Mouse (Mus musculus): ENCODE data around the gene Hydin.
"Not testable (repeated sequence)": the region's sequence is repeated elsewhere in the genome, so short reads cannot be mapped to it uniquely, and the experiment has no call there.

Gene Hydin

DNA sequence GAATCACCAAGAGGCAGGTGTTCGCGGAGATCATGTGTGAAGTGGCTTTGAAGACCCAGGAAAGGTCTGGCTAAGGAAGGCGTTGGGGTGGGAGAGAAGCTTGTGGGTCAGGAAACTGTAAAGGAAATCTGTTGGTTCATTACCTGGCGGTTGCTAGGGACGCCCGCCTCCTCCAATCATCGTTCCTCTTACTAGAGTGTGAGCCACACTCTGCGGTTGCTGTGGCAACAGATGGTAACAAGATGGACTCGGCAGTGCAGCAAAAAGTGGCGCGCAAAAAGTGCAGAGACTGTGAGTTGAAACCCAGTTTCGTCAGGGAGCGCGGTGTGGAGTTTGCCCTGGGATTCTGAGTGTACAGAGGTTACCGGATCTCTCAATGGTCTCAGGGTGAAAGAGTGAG is at the start of gene Hydin:
Gene Hydin, plus strand, starts transcription at position 237 of the 400 bp plus-strand sequence.
- peak; percentile 97 for DNase-seq (ENCODE audit: low spot score)

DNA sequence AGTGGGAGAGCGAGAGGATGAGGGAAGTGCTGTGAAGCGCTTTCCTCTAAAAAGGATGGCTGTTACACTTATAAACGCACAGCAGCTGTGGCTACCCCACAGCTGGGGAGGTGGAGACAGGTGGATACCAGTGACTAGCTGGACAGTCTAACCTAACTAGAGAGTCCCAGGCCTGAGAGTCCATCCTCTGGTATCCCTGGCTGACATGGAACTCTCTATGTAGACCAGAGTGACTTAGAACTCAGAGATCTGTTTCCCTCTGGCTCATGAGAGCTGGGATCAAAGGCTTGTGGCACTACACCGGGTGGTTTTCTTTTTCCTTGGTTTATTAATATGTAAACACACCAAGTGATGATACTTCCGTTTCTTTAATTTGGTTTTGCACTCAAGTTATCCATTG is 49.6 kb upstream of the Hydin start:
- DNase-seq (ENCODE audit: low spot score) = no peak

DNA sequence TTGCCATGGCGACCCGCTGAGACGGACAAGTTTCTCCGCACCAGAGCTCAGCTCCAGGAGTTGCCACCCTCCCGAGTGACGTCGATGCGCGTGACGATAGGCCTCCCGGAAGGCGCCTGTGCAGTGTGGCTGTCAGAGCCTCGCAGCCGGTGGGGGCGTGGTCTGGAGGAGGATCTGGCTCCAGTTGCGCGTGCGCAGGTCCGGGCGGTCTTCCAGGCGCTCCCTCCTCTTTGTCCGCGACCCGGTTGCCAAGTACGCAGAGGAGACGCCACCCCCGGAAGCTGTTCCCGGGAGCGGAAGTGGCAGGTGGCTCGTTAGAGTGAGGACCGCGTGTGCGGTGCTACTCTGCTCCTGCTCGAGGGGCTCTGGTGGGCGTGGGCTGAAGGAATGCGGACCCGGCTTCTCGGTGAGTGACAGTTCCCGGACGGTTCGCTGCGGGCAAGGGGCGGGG is 49.1 kb upstream of the Hydin start:
- DNase-seq (ENCODE audit: low spot score) = peak; percentile 98

DNA sequence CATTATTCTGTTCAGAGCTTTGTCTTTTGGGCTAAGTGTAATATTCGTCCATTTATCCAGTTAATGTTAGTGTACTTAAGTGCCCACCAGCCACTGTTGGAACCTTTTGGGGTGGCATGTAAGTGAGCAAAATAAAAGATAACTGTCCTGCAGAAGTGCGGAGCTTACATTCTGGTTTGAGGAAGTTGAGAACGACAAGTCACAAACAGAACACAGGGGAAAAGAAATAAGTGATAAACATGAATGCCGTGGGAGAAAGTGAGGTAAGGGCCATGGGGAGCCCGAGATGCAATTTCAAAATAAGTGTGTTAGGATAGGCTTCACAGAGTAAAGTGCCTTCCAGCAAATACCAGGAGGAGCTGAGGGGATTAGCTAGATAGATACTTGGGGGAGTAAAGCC is 48.3 kb upstream of the Hydin start:
- DNase-seq (ENCODE audit: low spot score) = no peak

DNA sequence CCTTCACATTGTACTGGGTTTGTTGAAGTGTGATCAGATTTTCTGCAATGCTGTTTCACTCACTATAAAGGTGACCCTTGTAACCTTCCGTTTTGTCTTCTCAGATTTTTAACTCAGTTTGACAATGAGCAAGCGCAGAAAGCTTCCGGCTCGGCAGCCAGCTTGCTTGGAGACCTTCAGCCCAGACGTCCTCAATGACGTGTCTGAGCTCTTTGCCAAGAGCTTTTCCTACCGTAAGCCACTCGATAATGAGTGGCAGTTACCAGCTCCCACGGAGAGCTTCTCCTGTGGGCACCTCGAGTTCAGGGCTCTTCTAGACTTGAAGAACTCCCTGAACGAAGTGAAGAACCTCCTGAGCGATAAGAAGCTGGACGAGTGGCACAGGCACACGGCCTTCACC is 45.8 kb upstream of the Hydin start:
- no peak for DNase-seq (ENCODE audit: low spot score)

DNA sequence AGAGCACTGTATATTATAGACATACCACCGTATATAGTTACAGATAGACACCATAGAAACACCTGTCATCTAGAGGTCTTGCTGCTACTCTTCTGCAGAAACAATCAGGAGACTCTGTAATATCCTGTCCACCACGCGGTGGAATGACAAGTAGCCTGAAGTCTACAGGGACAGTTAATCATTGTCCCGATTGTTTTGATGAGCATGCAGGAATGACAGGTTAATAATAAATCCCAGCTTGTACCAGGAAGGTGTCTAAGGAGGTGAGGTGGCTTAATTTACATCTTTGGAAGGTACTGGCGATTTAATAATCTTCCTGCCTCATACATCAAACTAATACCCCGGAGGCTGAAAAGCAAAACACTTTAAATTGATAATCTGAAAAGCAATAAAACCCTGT is 36.0 kb upstream of the Hydin start:
- no peak for DNase-seq (ENCODE audit: low spot score)

DNA sequence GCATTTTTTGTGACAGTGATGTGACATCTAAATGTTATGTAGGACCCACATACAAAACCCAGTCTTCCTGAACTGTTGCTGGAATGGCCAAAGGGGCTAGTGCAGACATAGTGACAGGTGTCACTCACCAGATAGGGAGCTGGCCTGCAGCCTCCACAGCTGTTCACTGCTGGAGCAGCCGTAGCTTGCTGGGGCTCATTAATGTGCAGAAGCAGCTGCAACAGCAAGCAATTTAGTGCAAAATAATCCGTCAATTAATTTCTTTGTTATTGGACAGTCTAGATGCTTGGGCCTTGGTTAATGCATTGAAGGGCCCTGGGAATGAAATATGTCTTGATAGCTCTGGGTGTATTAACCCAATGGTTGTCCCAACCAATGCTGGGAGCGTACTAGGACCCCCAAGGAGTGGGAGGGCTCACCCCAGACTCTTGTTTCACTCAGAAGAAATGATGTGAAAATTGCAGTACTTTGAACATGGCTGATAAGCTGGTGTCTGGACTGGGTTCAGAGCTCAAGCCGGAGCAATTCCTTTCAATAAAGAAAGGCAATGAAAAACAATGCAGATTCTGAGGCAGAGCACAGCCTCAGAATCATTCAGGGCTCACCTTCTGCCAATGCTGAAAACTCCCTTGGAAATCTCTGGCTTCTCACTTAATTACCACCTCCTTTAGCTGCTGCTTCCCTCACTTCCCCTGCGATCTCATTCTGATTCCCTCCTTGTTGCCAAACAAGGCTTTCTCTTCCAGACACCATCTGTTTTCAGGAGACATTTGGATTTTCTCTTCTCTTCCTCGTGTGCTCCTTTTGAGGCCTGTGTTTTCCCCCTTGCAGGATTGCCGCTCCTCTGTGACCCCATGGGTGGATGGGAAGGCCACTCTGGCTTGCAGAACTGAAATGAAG is 24.2 kb upstream of the Hydin start:
- DNase-seq (ENCODE audit: low spot score) = no peak

DNA sequence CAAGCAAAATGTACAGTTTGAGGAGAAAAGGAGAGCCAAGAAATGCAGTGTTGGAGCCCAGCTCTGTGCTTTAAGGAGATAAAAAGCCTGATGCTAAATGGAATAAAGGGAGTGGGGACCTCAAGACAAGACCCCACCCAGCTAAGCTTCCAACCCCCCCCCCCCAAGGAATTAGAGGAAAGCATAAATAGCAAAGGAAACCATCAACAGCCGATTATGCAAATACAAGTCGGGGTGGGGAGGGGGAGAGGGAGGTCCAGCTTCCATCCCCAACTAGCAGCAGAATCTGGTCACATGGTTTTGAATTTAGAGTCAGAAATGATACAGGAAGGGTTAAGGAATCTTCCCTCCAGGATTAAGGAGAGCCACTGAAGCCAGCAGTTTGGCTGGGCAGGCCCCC is 22.2 kb upstream of the Hydin start:
- no peak for DNase-seq (ENCODE audit: low spot score)

DNA sequence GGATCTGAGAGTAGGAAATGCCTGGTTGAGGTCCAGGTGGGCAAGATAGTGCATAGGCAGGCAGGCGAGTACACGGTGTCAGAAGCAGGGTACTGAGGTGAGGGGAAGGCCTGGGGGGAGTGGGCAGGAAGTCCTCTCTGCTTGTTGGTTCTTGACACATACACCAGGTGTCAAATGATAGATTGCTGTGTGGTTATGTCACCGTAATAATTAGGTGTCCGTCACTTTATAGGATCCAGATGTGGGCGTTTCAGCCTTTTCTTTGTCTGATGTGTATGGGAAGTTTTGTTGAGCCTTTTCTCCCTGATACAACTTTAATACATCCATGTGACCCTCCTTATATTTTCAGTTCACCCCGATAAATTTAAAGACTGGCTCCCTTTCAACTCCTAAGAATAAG is 19.5 kb upstream of the Hydin start:
- DNase-seq (ENCODE audit: low spot score) = no peak

DNA sequence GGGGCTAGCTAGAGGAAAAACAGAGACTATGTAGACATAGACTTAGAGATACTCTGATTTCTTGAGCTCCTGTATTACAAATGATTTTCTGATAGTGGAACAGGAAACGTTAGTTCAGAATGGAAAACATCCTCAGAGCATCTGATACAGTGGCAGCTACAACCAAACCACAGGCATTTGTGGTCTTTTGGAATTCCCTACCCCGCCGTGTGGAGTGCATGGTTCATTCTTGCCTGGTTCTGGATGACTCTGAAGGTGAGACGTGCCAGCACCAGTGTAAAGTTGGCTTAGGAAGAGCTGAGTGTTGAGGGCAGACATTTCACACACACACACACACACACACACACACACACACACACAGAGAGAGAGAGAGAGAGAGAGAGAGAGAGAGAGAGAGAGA is 12.8 kb upstream of the Hydin start:
- DNase-seq (ENCODE audit: low spot score) = no peak

DNA sequence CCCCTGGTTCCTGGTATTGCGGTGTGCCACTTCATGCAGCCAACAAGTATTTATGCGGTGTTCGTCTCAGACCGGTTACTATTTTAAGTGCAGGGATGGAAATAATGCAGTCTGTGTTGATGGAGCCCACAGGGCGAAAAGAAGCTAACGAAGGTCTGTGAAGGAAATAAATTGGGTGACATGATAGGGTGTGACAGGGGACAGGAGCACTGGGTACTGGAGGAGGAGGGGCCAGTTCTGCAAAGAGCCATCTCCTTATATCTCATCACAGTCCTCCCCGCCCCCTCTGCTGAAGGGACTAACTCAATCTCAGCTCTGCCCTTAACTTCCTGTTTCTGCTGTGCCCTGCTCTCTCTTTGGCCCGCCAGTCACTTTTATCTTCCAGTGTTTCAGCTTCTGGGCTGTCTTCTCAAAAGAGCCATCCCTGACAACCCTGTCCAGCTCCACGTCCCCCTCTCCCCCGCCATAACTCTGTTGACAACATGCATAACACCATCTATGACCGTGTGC is 926 bp upstream of the Hydin start:
- peak; percentile 61 for DNase-seq (ENCODE audit: low spot score)

DNA sequence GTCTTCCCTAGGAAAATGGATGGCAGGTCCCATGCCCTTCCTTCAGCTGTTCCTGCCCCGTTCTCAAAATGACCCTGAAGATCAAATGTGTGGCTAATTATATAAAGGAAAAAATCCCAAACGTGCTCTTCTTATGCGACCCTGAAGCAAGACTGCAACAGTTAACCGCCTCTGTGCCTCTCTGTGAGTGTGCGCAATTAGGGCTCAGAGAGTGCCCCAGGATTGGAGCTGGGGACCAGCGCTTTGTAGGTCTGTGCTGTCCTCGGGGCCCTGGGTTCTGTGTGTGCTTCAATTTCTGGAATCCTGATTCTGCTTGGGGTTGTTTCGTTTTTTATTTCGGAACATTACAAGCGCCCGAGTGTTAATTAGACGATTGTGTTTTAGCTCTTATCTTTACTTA is 491 bp downstream of the Hydin start:
- no peak for DNase-seq (ENCODE audit: low spot score)

DNA sequence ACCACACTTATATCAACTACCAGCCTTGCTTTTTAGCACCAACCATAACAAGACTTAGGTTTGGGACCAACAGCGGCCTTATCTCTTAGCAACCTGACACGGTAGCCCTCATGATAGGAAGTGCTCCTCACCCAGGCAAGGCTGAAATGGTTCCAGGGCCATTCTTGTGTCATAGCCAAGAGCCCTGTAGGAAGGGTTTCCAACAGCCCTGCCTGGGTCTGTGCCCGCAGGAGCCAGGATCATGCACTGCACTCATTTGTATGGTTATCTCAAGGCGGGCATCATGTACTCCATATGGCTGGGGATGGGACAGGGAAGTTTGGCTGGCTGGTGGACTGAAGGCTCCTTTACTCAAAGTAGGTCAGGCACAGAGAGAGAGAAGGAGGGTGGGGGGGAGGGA is 3.9 kb downstream of the Hydin start:
- DNase-seq (ENCODE audit: low spot score) = no peak

DNA sequence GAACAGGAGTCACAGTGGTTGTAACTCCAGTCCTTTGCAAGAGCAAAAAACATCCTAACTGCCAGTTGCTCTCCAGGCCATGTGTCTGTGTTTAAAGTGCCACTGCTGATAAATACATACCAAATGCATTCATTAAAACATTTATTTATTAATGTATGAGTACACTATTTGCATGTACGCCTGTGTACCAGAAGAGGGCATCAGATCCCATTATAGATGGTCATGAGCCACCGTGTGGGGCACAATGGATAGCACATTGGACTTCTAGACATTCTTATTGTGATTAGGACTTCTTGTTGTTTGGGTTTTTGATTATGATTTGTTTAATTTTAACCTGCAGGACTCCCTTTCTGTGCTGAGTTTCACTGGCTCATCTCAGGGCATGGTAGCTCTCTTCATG is 6.6 kb downstream of the Hydin start:
- DNase-seq (ENCODE audit: low spot score) = no peak

DNA sequence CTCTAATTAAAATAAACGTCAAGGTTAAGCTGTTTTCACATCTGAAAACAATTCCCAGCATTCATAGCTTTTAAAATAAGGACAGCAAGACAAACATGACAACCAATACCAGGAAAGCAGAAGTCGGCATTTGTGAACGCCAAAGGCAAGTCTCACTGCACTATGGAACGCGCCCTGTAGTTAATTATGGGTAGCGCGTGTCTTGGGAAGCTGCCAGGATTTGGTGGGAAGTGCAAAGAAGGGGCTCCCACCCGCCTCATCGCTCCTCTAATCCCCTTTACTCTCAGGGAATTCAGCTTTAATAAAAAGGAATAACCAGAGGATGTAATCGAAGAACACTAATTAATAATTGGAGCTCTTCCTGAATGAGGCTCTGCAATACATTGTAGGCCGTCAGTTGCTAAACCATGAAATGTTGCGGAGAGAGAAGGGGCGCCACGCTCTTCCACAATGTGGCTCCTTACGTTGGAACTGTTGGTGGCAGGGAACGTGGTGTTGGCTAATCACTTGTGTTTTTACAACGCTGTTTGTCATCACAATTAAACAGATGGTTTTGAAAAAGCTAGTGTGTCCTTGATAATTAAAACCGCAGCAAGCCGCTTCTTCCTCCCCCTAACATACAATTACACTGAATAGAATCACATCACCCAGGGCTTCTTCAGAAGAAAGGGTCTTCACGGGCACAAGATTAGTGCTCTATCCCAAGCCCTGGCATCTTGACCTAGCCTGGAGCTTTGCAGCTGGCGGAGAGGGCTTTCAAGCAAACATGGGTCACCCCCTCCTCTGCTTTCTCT is 8.9 kb downstream of the Hydin start:
- no peak for DNase-seq (ENCODE audit: low spot score)

DNA sequence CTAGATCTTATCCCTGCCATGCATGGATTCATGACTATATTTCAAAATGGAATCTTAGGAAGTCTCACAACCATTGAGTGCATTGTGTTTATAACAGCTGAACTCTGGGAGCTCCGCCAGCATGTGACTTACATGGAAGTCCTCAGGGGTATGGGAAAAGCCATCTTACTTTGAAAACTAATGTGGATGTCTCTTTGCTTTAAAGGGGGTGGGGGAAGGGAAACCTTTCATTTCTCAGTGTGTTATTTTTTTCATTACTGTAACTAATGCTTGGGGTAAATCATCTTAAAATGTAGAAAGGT is 9.4 kb downstream of the Hydin start:
- no peak for DNase-seq (ENCODE audit: low spot score)

DNA sequence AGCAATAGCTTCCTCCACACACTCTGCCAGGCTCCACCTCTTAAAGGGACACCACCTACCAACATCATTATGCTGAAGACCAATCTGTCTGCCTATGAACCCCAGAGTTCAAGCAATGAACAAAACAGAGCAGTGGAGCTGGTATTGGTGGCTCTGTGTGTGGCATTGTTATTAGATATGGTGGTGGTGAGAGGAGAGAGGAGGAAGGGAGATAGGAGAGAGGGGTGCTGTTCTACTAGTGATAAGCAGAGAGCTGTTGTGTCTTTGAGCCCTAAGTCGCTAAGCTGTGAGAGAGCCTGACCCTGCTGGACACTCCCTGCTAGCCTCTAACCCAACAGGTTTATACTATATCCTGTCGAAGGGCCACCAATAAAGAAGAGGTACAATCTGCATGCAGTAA is 45.9 kb downstream of the Hydin start:
- no peak for DNase-seq (ENCODE audit: low spot score)

DNA sequence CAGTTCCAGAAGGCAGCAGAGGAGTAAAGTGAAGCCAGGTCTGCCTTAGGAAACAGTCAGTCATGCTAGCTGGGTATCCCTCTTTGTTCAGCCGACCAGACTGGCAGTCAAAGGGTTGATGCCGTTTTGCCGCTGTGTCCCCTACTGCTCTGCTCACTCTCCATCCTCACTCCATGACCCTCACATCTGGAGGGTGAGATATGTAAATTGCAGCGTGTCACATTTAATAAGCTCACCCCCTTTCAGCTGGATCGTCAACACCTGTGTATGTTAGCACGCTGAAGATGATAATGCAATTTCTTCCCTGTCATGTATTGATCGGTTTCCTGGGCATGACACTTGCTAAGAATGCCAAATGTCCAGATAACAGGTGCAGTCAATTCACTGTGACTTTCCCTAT is 49.0 kb downstream of the Hydin start:
- DNase-seq (ENCODE audit: low spot score) = no peak

DNA sequence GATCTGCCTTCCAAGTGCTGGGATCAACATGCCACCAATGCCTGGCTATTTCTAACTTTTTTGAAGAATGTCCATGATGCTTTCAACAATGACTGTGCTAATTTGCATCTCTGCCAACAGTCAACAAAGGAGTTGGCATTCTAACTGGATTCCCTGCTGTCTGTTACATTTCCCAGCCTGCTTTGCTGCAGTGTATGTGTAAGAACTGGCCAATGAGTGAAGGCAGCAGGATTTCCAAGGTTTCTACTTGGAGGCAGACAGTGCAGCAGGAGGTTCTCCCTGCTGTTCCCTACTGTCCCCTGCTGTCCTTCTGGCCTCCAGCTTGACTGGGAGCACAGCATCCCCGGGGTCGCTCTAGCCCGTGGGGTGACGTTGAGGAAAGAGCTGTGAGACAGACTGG is 52.8 kb downstream of the Hydin start:
- no peak for DNase-seq (ENCODE audit: low spot score)

DNA sequence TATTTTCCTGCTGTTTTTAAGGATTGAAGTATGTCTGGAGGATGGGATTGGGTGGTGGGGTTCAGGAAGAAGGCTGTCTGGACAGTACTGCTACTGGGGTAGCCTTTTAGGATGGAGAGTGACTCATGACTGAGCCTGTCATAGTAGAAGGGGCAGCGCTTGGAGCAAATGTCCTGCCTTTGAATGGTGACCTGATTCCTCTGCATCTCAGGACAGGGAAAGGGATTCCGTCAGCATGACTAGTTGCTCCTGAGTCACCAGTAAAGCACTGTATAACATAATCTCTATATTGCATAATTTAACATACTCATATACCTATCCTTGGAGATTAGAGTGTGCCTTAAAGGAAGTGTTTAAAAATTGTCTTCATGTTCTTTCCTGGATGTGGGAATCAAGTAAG is 54.7 kb downstream of the Hydin start:
- no peak for DNase-seq (ENCODE audit: low spot score)

DNA sequence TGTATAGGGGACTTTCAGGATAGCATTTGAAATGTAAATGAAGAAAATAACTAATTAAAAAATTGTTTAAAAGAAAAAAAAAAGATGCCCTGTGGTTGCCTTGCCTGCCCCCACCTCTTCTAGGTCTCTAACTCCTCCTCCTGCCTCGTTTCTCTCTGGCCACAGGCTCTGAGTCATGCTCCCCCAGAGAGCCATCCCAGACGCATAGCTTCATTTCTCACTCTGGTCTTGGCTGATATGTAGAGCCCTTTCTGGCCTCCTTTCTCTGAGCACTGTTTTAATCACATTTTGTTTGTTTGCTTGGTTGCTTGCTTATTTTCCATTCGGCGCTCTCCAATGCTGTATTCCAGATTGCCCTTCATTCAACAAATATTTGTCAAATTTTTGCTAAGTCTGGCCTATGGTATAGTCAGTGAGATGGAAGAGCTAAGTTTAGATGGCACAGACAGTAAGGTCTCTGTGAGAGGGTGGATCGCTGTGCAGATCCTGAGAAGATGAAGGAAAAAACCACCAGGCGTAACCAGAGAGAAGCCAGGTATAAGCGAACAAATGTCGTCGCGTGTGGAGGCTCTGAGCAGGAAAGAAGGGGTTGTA is 57.3 kb downstream of the Hydin start:
- no peak for DNase-seq (ENCODE audit: low spot score)

DNA sequence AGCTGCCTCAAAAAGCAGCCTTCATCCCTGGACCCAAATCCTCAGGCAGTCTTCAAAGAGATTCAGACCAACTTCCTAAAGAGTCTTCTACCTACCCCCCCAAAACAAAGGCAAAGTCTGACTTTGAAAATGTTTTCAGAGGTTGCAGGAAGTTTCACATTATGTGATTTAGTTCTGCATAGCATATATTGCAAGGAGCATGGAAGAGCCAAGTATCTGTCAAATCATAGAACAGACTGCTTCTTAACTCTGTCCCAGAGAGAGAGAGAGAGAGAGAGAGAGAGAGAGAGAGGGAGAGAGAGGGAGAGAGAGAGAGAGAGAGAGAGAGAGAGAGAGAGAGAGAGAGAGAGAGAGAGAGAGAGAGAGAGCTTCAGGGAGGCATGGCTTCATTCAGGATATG is 60.3 kb downstream of the Hydin start:
- not testable (repeated sequence) for DNase-seq (ENCODE audit: low spot score)

DNA sequence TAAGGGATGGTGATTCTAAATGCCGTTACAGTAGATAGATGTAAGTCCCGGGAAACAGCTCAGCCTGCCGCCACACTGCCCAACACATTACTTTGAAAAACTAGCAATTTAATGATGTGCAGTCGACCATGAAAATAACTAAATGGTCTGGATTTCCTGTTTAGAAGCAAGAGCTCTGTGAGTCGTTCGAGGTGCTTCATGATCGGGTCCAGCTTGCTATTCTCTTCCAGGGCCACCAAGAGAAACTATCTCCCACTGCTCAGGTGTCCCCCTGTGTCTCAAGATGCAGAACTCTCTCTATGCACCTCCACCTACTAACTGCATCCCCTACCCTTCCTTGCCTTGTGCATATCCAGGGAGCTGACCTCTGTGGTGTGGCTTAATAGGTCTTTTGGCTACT is 66.6 kb downstream of the Hydin start:
- no peak for DNase-seq (ENCODE audit: low spot score)
